Mouse (Mus musculus) cerebellum, postnatal 14 days (tissue): ENCODE data around the gene Samd4b.

Source experiments
- DNase-seq, 2 experiments: peaks; one replicate each; pipeline ENCODE4 v3.0.0; 2021; ENCODE audit warnings: mixed read lengths in 2 of 2

Samd4b gene

DNA sequence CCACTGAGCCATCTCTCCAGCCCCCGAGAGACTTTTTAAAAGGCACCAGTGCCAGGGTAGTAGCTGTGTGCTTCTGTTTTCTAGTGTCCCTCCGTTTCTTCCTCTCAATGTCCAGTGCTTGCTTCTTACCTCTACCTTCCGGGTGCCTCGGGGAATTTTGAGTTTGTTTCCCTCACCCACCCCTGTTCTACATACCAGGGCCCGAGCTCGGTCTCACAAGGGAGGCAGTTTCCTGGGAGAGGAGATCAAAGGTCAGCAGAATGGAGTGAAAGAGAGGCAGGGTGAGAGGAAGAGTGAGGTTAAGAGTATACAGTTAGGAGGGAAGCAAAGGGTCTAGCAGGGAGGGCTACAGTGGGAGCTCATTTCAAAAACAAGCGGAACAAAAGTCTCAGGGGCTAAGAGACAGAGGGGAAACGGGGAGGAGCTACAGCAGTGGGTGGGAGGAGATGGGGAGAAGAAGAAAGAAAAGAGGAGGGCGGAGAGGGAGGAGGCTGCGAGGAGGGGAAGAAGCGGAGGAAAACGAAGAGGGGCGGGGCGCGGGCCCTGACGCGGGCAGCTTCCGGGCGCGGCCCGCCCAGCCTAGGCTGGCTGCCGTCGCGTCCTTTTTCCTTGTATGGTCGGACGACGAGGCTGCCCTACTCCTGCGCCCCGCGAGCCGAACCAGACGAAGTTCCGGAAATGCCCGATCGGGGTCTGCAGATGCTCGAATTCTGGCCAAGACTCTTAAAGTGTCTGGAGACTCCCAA, 222.6 kb downstream of the Samd4b start:
- DNase-seq: peak; percentile 70 to 72

DNA sequence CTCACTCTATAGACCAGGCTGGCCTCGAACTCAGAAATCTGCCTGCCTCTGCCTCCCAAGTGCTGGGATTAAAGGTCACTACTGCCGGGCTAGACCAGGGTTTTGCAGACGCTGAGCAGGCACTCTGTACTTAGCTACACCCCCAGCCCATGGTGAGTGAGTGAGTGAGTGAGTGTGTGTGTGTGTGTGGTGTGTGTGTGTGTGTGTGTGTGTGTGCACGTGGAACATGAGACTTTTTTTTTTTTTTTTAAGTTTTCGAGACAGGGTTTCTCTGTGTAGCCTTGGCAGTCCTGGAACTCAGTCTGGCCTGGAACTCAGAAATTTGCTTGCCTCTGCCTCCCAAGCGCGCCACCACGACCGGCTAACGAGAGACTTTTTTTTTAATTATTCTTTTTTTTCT, 223.3 kb downstream of the Samd4b start:
- no peak for DNase-seq

DNA sequence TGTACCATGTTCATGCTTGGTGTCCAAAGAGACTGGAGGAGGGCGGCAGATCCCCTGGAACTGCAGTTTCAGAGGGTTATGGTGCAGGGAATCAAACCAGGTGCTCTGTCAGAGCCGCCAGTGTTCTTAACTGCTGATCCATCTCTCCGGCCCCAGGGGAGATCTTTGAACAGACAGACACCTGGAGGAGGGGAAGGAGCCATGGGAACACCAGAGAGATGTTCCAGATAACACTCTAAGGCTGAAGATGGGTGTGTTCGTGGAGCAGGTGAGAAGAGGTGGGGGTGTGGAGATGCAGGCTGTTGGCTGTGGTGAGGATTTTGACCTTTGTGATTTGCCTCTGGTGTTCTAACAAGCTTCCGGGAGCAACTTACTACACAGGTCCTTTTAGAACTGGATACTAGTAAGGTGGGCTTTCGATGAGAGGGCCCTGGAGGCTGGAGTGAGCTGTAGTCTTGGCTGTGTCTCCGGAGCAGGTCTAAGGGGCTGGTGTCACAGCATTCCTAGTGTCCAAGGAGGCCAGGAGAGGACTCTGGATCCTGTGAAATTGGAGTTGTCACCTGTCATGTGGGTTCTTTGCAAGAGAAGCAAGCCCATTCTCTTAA, 224.0 kb downstream of the Samd4b start:
- DNase-seq: no peak

DNA sequence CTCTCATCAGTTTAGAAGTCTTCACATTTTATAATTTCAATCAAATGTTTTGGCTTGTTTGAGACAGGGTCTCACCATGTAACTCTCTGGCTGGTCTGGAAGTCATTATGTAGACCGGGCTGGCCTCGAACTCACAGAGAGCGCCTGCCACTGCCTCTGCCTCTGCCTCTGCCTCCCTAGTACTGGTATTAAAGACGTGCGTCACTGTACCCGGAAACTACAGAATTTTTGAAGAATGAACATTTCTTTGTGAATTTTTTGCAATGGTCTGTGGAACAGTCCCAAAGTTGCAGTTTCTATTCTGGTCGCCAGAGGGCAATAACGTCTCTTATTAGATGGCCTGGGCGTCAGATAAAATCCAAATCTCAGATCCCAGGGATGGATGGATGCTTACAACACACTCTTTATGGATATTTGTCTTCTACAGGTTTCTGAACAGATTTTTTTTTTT, 224.8 kb downstream of the Samd4b start:
- peak; percentile 82 to 88 for DNase-seq

DNA sequence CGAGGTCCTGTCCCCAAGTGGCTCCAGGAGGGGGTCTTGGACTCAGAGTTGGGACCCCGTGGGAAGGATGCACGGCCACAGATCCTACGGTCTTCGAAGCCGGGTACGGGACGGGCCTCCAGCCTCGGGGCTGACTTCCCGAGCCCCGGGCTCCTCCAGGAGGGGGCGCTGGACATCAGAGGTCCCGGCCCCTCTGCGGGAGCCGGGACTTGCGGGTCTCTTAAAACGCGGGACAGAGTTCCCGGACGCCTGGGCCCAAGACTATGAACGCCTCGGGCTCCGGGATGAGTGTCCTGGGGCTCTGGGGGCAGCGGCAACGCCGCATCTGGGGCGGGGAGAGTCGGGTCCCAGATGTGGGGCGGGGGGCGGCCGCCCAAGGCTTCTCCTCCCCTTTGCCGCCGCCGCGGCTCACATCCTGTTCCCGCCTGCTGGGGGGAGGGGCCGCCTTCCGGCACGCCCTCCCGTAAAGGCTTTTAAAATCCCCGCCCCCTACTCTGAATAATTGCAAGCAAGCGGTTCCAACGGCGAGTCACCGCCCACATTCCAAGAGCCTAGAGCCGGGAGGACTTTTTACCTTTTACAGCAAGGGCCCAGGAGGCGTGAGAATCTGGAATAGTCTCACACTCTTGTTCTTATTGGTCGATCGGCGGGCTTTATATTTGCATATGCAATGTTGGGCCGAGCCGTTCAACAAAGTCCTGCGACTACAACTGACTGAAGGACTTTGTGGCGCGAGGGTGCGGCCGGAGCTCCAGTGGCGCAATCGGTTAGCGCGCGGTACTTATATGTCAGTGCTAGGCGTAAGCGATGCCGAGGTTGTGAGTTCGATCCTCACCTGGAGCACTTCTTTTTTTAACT, 225.5 kb downstream of the Samd4b start, which contains the start of gene Plekhg2:
Plekhg2 (minus strand) TSS at position 349 of the 858 bp plus-strand sequence.
- peak; percentile 94 to 95 for DNase-seq

DNA sequence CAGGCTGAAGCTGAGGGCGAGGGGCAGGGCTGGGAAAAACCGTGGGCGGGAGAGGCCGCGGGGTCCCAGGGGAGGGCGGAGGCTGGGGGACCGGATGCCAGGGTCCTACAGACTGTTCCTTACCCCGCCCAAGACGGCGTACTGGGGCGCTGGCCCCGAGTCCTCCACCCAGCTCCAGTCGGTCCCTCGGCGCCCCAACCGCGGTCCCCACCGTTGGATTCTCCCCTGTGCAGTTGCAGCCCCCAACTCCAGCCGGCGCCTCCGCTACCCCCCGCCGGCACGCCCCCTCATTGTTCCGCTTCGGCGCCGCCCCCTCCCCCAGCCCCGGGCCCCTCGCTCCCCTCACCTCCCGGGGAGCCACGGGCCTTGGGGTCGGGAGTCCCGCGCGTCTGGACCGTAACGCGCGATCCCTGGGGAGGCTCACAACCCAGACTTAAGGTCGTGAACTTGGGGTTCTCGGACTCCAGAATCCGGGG, 226.4 kb downstream of the Samd4b start:
- DNase-seq: no peak

DNA sequence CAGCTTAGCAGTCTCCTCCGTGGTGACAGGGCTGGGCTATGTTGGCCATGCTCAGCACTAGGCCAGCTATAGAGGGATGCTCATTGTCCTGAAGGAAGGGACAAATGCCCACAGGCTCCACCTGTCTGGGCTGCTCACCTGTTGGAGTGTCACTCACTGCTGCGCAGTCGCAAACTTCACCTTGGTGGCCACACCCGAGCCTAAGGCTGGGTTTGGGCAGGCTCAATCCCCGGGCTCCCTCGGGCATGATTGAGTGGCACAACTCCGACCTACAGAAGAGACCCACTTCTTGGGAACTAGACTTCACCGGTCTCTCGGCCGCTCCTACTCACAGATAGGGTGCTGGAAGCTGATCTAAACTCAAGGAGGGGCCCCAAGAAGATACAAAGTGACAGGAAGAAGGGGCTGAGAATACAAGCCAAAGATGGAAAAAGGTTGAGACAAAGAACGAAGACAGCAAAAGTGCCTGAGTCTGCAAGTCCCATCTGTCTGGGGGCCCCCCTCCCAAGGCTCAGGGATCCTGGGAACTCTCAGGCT, 226.9 kb downstream of the Samd4b start:
- DNase-seq: no peak

DNA sequence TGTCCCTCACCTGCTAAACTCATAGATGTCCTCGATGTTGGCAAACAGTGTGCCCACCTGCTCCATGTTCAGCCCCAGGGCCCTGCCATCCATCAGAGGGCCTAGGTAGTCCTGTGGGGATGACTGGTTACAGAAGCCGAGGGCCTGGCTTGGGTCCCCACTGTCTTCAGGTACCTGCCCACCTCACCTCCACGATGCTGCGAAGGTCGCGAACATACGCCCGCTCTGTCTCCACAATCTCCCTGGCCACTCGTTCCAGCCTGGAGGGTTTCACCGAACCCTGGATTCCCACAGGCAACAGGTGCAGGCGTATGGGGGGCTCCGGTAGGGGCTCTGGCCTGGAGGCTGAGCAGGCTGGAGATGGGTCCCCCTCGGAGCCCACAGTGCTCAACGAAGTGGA, 227.9 kb downstream of the Samd4b start:
- no peak for DNase-seq

DNA sequence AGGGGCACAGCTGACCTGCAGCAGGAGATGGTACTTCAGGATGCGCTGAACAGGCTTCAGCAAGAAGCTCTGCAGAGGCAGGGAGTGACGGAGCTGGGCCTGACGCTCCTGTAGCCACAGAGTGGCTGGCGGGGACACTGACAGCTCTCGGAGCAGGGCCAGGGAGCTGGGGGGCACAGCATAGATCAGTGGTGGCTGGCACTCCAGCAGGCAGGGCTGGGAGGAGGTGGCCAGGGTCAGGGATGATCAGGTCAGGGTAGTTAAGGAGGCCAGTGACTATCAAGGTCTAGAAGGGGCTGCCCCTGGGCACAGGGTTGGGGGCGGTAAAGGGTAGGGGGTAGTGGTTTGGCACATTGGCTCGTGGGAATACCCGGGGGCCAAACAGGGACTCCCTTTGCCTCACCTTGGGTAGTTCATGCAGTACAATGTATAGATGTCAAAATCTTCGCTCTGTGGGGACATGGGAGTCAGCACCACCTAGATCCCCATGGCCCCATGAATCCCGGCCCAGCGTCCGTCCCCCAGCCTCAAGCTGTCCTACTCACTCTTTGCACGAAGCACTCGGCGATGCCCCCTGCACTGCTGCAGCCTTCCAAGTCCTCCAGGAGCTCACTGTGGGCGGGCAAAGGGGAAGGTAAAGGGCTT, 229.5 kb downstream of the Samd4b start:
- no peak for DNase-seq

DNA sequence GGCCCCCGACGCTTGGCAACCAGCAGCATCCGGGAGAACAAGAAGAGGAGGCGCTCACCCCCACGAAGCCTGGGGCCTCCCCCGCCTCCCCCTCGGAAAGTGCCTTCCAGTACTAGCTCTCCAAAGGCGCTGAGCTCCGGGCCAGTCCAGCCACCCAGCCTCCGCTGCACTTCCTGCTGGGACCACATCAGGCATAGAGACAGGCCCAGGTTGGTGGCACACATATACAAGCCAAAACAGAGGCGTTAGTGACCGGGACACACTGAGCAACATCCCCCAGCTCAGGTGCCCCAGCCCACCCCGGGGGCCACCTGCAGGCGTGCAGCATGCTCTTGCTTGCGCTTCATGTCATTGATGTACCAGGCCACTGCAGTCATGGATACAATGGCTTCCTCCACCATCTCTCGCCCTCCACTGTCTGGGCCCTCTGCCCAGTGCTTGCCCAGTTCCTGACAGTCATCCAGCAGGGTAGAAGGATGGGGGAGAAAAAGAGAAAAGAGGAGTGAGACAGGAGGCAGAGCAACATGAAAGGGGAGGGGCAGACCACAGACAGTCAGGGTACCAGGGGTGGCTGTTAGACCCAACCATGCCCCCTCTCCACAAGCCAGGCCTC, 230.2 kb downstream of the Samd4b start:
- DNase-seq: no peak

DNA sequence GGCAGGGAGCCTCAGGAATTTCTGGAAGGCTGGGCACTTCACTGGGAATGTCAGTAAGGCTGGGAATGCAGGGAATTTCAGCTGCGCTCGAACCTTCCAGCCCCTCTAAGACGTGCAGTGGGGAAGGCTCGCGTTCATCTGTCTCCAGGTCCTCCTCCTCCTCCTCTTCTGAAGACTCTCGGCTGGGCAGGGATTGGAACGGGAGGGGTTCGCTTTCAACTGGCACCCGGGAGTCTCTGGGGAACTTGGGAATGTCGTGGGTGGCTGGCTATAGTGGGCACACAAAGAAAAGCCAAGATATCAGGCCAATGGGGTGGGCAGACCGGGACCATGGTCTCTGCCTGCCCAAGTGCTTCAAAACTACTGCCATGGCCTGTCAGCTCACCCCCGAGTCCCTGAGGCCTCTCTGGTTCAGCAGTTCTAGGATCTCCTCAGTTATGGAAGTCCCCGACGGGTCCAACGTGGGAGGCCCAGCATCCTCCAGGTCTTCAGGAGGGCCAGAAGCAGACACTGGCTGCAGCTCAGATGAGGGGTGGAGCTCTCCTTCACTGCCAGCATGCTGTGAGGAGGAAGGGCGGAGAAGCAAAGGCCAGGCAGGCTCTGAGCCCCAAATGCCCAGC, 235.4 kb downstream of the Samd4b start:
- no peak for DNase-seq

DNA sequence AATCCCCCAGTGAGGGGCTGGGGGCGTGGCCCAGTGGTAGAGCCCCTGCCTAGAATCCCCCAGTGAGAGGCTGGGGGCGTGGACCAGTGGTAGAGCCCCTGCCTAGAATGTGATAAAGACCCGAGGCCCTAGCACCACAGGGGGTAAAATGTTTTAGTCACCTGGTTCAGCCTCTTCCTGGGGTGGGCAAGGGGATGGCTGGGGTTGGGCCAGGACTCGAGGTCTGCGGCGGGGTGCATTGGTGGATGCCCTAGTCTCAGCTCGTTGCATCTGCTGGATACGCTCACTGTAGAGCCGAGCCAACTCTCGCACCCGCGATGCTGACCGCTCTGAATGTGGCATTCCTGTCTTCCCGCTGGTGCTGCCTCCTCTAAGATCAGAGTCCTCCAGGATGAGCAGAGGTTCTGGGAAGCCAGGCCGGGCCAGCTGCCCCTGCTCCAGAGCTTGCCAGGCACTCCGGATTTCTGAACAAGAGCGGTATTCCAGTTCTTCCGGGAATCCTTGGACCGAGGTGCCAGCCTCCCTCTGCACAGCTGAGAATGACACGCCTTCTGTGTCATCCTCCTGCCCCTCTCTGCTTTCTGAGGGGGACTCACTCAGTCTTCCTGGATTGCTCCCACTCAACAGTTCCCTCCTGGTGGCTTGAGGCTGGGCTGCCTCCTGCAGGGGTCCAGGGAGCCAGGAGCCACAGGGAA, 236.2 kb downstream of the Samd4b start:
- DNase-seq: no peak

DNA sequence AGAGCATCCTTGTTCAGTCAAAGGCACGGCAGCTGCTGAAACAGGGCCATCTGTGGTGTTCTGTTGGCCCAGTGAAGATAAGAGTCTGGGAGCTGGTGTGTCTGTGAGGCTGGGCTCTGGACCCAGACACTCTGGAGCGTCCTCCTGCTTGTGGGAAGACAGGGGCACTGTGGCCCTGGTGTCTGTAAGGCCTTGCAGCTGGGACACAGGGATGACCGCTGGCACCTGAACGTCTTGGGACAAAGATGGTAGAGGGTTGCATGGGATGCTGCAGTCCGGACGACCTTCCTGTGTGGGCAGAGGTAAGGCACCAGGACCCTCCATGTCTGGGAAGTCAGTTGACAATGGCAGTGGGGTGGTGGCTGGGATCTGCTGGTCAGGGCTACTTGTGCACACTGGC, 237.7 kb downstream of the Samd4b start:
- no peak for DNase-seq

DNA sequence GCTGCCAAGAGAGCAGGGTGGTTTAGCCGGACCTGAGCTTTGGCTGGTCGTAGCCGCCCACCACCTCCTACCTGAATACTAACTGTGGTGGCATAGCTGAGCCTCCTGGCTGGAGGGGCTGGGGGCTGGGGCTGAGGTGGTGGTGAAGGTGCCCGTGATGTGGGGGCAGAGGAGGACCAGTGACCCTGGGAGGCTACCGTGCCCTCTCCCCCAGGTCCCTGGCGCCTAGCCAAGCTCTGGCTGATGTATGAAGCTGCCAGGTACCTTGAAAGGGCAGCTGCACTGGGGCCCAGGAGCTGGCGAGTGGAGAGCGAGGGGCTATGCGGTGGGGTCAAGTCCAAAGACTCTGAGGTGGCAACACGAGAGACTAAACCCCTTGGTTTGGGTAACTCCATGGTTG, 238.1 kb downstream of the Samd4b start:
- DNase-seq: no peak

DNA sequence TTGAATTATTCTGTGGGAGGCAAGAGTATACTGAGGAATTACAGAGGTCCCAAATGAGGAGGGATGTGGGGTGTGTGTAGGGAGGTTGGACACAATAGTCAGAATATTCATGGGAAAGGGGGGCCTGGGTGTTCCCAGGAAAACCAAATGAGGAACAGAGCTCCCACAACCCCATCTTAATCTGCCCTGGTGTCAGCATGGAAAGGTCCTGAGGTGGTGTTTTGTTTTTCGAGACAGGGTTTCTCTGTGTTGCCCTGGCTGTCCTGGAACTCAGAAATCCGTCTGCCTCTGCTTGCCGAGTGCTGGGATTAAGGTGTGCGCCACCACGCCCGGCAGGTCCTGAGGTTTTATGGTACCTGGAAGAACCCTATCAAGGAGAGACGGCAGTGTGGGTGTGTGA, 239.5 kb downstream of the Samd4b start:
- DNase-seq: no peak

DNA sequence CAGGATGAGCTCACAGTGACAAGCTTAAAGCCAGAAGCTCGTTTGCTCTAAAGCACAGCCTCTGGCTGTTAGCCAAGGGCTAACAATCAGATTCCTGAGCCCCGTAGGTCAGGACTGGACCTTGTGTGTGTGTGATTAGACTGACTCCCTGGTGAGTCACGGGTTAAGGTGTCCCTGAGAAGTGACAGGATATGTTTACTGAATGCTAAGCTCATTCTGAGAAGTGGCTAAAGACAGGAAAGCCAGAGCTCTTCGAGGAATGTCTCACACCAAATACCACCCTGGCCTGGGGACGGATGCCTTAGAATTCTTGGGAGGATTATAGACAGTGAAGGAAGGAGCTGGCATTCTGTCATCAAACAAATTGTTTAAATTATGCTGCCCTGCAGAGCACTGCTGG, 240.0 kb downstream of the Samd4b start:
- no peak for DNase-seq

DNA sequence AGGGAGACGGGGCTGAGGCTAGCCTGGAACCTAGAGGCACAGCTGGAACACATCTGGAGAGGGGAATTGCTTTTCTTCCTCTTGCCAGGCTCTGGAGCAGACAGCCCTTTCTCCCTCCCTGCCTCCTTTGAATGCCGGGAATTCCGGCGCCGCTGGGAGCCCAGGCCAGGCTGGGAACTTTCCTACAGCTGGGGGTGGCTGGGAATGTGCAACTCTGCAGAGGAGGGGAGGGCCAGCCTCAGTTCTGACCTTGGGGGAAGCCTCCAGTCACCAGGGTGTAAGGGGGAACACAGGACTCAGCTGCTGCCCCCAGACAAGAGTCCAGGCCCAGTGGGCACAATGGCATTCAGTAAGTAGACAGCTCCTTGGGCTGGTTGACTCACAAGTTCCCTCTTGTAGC, 241.0 kb downstream of the Samd4b start:
- DNase-seq: no peak

DNA sequence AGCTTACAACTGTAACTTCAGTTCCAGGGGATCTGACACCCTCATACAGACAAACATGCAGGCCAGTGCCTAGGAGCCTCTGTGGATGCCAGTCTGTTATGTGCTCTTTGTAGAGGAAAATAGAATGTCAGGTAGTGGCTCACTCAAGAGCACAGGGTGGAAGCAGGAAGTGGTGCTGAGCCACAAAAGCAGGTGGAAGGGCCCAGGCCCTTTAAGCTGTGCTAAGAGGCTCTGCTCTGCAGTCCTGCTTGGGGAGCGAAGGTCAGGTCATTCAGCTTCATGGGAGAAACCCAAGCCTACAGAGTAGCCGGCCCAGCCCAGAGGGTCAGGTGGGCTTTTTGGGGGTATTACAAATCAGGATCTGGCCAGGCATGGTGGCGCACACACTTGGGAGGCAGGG, 242.7 kb downstream of the Samd4b start:
- DNase-seq: no peak

DNA sequence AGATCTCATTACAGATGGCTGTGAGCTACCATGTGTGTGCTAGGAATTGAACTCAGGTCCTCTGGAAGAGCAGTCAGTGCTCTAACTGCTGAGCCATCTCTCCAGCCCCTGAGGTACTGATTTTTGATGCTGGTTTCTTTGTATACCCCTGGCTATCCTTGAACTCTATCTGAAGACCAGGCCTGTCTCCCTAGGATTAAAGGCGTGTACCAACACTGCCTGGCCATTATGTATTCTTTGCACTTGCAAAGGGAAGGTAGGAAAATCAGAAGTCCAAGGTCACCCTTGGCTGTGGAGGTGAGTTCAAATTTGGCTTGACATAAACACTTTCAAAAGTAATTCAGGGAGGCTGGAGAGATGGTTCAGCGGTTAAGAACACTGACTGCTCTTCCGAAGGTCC, 243.3 kb downstream of the Samd4b start:
- no peak for DNase-seq

DNA sequence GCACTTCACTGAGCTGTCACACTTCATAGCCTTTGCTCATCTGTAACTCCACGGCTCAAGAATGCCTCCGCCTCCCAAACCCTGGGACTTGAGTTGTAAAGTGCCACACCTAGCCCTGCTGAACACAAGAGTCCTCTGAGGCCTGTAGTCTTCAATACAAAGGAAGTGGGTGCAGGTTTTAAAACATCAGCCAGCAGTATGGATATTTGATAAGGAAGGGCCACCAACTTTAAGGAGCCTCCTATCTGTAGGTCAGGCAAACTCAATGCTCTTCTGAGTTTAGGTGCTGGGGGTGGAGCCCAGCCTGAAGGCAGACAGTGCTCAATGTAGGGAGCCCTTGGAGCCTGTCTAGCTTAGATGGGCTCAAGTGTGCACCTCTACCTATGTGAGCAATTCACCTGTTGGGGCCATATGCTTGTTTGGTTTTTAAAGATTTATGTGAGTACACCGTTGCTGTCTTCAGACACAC, 243.8 kb downstream of the Samd4b start:
- no peak for DNase-seq

DNA sequence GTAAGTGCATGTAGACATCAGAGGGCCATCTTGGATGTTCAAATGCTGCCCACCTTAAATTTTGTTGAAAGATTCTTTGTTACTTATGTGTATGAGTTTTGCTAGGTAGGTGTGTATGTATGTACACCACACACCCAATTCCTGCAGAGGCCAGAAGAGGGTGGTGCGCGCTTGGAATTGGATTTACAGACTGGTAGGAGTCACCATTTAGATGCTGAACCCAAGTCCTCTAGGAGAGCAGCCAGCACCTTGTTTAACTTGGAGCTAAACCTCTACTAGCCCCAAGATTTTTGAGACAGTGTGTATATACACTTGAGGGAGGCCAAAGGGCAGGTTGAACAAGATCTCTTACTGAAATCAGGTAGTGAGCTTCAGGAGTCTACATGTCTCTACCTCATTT, 244.7 kb downstream of the Samd4b start:
- DNase-seq: no peak
